Mouse (Mus musculus): Measurements from ENCODE around the gene Chtop.
A peak's percentile ranks its signal among the peaks of the same experiment; 100 is the strongest.

Gene Chtop

GRCm38 (mm10) chr3:90509747-90510123, 437 bp upstream of the Chtop start:
- no peak for DNase-seq (ENCODE audit: low spot score)

GRCm38 (mm10) chr3:90508287-90508949, 880 bp downstream of the Chtop start:
- DNase-seq (ENCODE audit: low spot score), result no peak

GRCm38 (mm10) chr3:90506362-90506761, 2.9 kb downstream of the Chtop start:
- no peak for DNase-seq (ENCODE audit: low spot score)

- DNase-seq (ENCODE audit: low spot score), result no peak
These were observed 4.1 kb downstream of the Chtop start for GRCm38 (mm10) chr3:90505216-90505615.

GRCm38 (mm10) chr3:90503444-90503843, 5.9 kb downstream of the Chtop start:
- no peak for DNase-seq (ENCODE audit: low spot score)

GRCm38 (mm10) chr3:90497597-90497996, 11.7 kb downstream of the Chtop start:
- no peak for DNase-seq (ENCODE audit: low spot score)

GRCm38 (mm10) chr3:90495850-90496525, 13.3 kb downstream of the Chtop start:
- DNase-seq (ENCODE audit: low spot score), result no peak

- no peak for DNase-seq (ENCODE audit: low spot score)
These were observed 15.3 kb downstream of the Chtop start for GRCm38 (mm10) chr3:90493831-90494540.

GRCm38 (mm10) chr3:90491350-90491749, 17.9 kb downstream of the Chtop start:
- peak; percentile 35 for DNase-seq (ENCODE audit: low spot score)

- DNase-seq (ENCODE audit: low spot score), result peak; percentile 97
These were observed 18.5 kb downstream of the Chtop start, which contains the start of gene Snapin for GRCm38 (mm10) chr3:90490696-90491256. TSS of gene Snapin (minus strand) at chr3:90491033.

GRCm38 (mm10) chr3:90488576-90488975, 20.7 kb downstream of the Chtop start:
- DNase-seq (ENCODE audit: low spot score), result no peak

- no peak for DNase-seq (ENCODE audit: low spot score)
These were observed 22.3 kb downstream of the Chtop start for GRCm38 (mm10) chr3:90486998-90487397.

- peak; percentile 95 for DNase-seq (ENCODE audit: low spot score)
These were observed 33.3 kb downstream of the Chtop start, which contains the start of gene Ilf2 for GRCm38 (mm10) chr3:90475831-90476611. TSS of gene Ilf2 (plus strand) at chr3:90476126.

GRCm38 (mm10) chr3:90475151-90475830, 34.0 kb downstream of the Chtop start:
- DNase-seq (ENCODE audit: low spot score), result no peak

GRCm38 (mm10) chr3:90472213-90472612, 37.1 kb downstream of the Chtop start:
- DNase-seq (ENCODE audit: low spot score), result peak; percentile 58

- no peak for DNase-seq (ENCODE audit: low spot score)
These were observed 41.5 kb downstream of the Chtop start for GRCm38 (mm10) chr3:90467618-90468300.

- DNase-seq (ENCODE audit: low spot score), result peak; percentile 71
These were observed 43.0 kb downstream of the Chtop start for GRCm38 (mm10) chr3:90466311-90466766.

- peak; percentile 41 for DNase-seq (ENCODE audit: low spot score)
These were observed 43.5 kb downstream of the Chtop start, which contains the start of gene Npr1 for GRCm38 (mm10) chr3:90465686-90466310. TSS of gene Npr1 (minus strand) at chr3:90465866.

- DNase-seq (ENCODE audit: low spot score), result peak; percentile 16
These were observed 44.1 kb downstream of the Chtop start for GRCm38 (mm10) chr3:90465081-90465685.

Measured in urinary bladder, postnatal 14 days (tissue).